Mouse (Mus musculus) CD4-positive, CD25-positive, alpha-beta regulatory T cell, adult 4 months (primary cell): ENCODE results near the gene Ppa2. TPM values are rescaled to one million over a fixed set of nuclear protein-coding genes. Genes with fewer than 3 reads are reported as not detected.
A peak's percentile ranks its signal among the peaks of the same experiment; 100 is the strongest.

Experiments used
- ATAC-seq: one replicate; pipeline ENCODE4 v1.8.0; 2017
- polyA plus RNA-seq, 2 experiments: library from polyadenylated mRNA; unstranded; fragments of 100-300 nt; shearing (Covaris generic); gene quantifications; one replicate each; pipeline ENCODE4 v1.2.1; 2017

The Ppa2 gene
- polyA plus RNA-seq, 2 experiments from 2014 or later = 14.8 to 25.9 TPM

- no peak for ATAC-seq
Measured at GRCm38 (mm10) chr3:133403849-133404248, 93.9 kb downstream of the Ppa2 start.

GRCm38 (mm10) chr3:133405636-133406035 lies 95.7 kb downstream of the Ppa2 start:
- ATAC-seq = no peak

GRCm38 (mm10) chr3:133406248-133406647 lies 96.3 kb downstream of the Ppa2 start:
- ATAC-seq = peak; percentile 64

GRCm38 (mm10) chr3:133411123-133411675 lies 101.3 kb downstream of the Ppa2 start:
- ATAC-seq = no peak

- peak; percentile 34 for ATAC-seq
Measured at GRCm38 (mm10) chr3:133411768-133412167, 101.9 kb downstream of the Ppa2 start.

- no peak for ATAC-seq
Measured at GRCm38 (mm10) chr3:133414747-133415146, 104.8 kb downstream of the Ppa2 start.

- ATAC-seq = no peak
Measured at GRCm38 (mm10) chr3:133423073-133423472, 113.2 kb downstream of the Ppa2 start.

Other genes with a start within 250 kb of the Ppa2 start
- gene Ints12, start 218.3 kb upstream of the Ppa2 start, polyA plus RNA-seq = 10 to 100 TPM; 19.8 to 21.9 TPM
- gene Gstcd, start 218.1 kb upstream of the Ppa2 start, polyA plus RNA-seq = 1 to 10 TPM; 2.1 to 3.8 TPM
- not detected for gene Arhgef38, start 75.2 kb upstream of the Ppa2 start, polyA plus RNA-seq
- gene Tet2, start 235.0 kb downstream of the Ppa2 start, polyA plus RNA-seq = 10 to 100 TPM; 47.0 to 65.9 TPM